Mouse (Mus musculus): ENCODE results near the gene Ccnb3.
"Not testable (repeated sequence)": the region's sequence is repeated elsewhere in the genome, so short reads cannot be mapped to it uniquely, and the experiment has no call there.

The Ccnb3 gene

GRCm38 (mm10) chrX:7041519-7041918 is at the start of gene Ccnb3:
Ccnb3 (minus strand) TSS chrX:7041619.
- DNase-seq (ENCODE audit: low read depth, low spot score), result no peak

GRCm38 (mm10) chrX:7090323-7090722 is 48.9 kb upstream of the Ccnb3 start:
- no peak for DNase-seq (ENCODE audit: low read depth, low spot score)

- DNase-seq (ENCODE audit: low read depth, low spot score), result no peak
These were observed 44.5 kb upstream of the Ccnb3 start for GRCm38 (mm10) chrX:7085878-7086277.

GRCm38 (mm10) chrX:7079820-7080429 is 38.5 kb upstream of the Ccnb3 start:
- DNase-seq (ENCODE audit: low read depth, low spot score), result peak; percentile 2

- DNase-seq (ENCODE audit: low read depth, low spot score), result no peak
These were observed 26.6 kb upstream of the Ccnb3 start for GRCm38 (mm10) chrX:7068002-7068401.

GRCm38 (mm10) chrX:7067219-7067618 is 25.8 kb upstream of the Ccnb3 start, which contains the start of gene Akap4:
Akap4 (plus strand) TSS chrX:7067519.
- DNase-seq (ENCODE audit: low read depth, low spot score), result no peak

- no peak for DNase-seq (ENCODE audit: low read depth, low spot score)
These were observed 22.7 kb upstream of the Ccnb3 start for GRCm38 (mm10) chrX:7064109-7064508.

GRCm38 (mm10) chrX:7057634-7058033 is 16.2 kb upstream of the Ccnb3 start:
- no peak for DNase-seq (ENCODE audit: low read depth, low spot score)

GRCm38 (mm10) chrX:7057056-7057455 is 15.6 kb upstream of the Ccnb3 start:
- DNase-seq (ENCODE audit: low read depth, low spot score), result no peak

GRCm38 (mm10) chrX:6983916-6984315 is 57.5 kb downstream of the Ccnb3 start:
- not testable (repeated sequence) for DNase-seq (ENCODE audit: low read depth, low spot score)

GRCm38 (mm10) chrX:6971956-6972355 is 69.5 kb downstream of the Ccnb3 start:
- no peak for DNase-seq (ENCODE audit: low read depth, low spot score)

GRCm38 (mm10) chrX:6968598-6968997 is 72.8 kb downstream of the Ccnb3 start:
- no peak for DNase-seq (ENCODE audit: low read depth, low spot score)
